Mouse (Mus musculus): ENCODE results near the gene Olfr1131. TPM values are rescaled to one million over a fixed set of nuclear protein-coding genes. Genes with fewer than 3 reads are reported as not detected.
"Not testable (repeated sequence)": the region's sequence is repeated elsewhere in the genome, so short reads cannot be mapped to it uniquely, and the experiment has no call there.

Olfr1131 gene
- not detected for total RNA-seq (2021)

GRCm38 (mm10) chr2:87626804-87627203 lies at the start of gene Olfr1131:
TSS of gene Olfr1131 (plus strand) at chr2:87627104.
- DNase-seq, result no peak

- DNase-seq, result not testable (repeated sequence)
Observed at GRCm38 (mm10) chr2:87605912-87606311, 21.0 kb upstream of the Olfr1131 start, which contains the start of gene Olfr1130. TSS of gene Olfr1130 (plus strand) at chr2:87606212.

GRCm38 (mm10) chr2:87637435-87637834 lies 10.5 kb downstream of the Olfr1131 start, which contains the start of gene Olfr1132:
TSS of gene Olfr1132 (minus strand) at chr2:87637535.
- DNase-seq, result no peak

GRCm38 (mm10) chr2:87642441-87642840 lies 15.5 kb downstream of the Olfr1131 start:
- DNase-seq, result no peak

- no peak for DNase-seq
Observed at GRCm38 (mm10) chr2:87647274-87647673, 20.4 kb downstream of the Olfr1131 start, which contains the start of gene Olfr1133. TSS of gene Olfr1133 (minus strand) at chr2:87647374.

- no peak for DNase-seq
Observed at GRCm38 (mm10) chr2:87658360-87658759, 31.5 kb downstream of the Olfr1131 start, which contains the start of gene Olfr1134. TSS of gene Olfr1134 (minus strand) at chr2:87658460.

- DNase-seq, result no peak
Observed at GRCm38 (mm10) chr2:87673564-87673963, 46.7 kb downstream of the Olfr1131 start, which contains the start of gene Olfr1135. TSS of gene Olfr1135 (minus strand) at chr2:87673664.

Other genes starting within 250 kb of the Olfr1131 start
- gene Olfr1122, start 241.3 kb upstream of the Olfr1131 start, total RNA-seq (2021), result not detected
- gene Olfr1123, start 210.5 kb upstream of the Olfr1131 start, total RNA-seq (2021), result not detected
- gene Olfr1124, start 196.8 kb upstream of the Olfr1131 start, total RNA-seq (2021), result not detected
- not detected for gene Olfr1126, start 173.1 kb upstream of the Olfr1131 start, total RNA-seq (2021)
- not detected for gene Pramel7, start 130.0 kb upstream of the Olfr1131 start, total RNA-seq (2021)
- gene Pramel6, start 120.5 kb upstream of the Olfr1131 start, total RNA-seq (2021), result not detected
- gene Olfr153, start 95.3 kb upstream of the Olfr1131 start, total RNA-seq (2021), result not detected
- not detected for gene Olfr1128, start 81.6 kb upstream of the Olfr1131 start, total RNA-seq (2021)
- not detected for gene Olfr1129, start 53.2 kb upstream of the Olfr1131 start, total RNA-seq (2021)
- gene Olfr1130, start 20.9 kb upstream of the Olfr1131 start, total RNA-seq (2021), result not detected
- not detected for gene Olfr1132, start 10.4 kb downstream of the Olfr1131 start, total RNA-seq (2021)
- not detected for gene Olfr1133, start 20.3 kb downstream of the Olfr1131 start, total RNA-seq (2021)
- not detected for gene Olfr1134, start 31.4 kb downstream of the Olfr1131 start, total RNA-seq (2021)
- gene Olfr1135, start 46.6 kb downstream of the Olfr1131 start, total RNA-seq (2021), result not detected
- gene Olfr1136, start 66.8 kb downstream of the Olfr1131 start, total RNA-seq (2021), result not detected
- not detected for gene Olfr1137, start 86.1 kb downstream of the Olfr1131 start, total RNA-seq (2021)
- not detected for gene Olfr1138, start 112.9 kb downstream of the Olfr1131 start, total RNA-seq (2021)
- gene Olfr1140, start 116.6 kb downstream of the Olfr1131 start, total RNA-seq (2021), result not detected
- gene Olfr1141, start 126.9 kb downstream of the Olfr1131 start, total RNA-seq (2021), result not detected
- gene Olfr152, start 152.4 kb downstream of the Olfr1131 start, total RNA-seq (2021), result not detected
- gene Olfr1143, start 173.5 kb downstream of the Olfr1131 start, total RNA-seq (2021), result not detected
- not detected for gene Olfr1145, start 182.7 kb downstream of the Olfr1131 start, total RNA-seq (2021)
- gene Olfr1148, start 203.4 kb downstream of the Olfr1131 start, total RNA-seq (2021), result not detected
- not detected for gene Olfr1150-ps1, start 216.9 kb downstream of the Olfr1131 start, total RNA-seq (2021)
- not detected for gene Olfr1151, start 228.8 kb downstream of the Olfr1131 start, total RNA-seq (2021)
- not detected for gene Olfr1152, start 239.4 kb downstream of the Olfr1131 start, total RNA-seq (2021)

Measured in layer of hippocampus, postnatal 36 days (tissue).